Mouse (Mus musculus): Measurements from ENCODE around the gene Rnf145. TPM values are rescaled to one million over a fixed set of nuclear protein-coding genes. Genes with fewer than 3 reads are reported as not detected.
A peak's percentile ranks its signal among the peaks of the same experiment; 100 is the strongest.

Rnf145 gene
- 56.2 and 59.0 TPM in 2 replicates for polyA plus RNA-seq (2011; ENCODE audit: insufficient read depth, insufficient read length, low read depth, missing spikeins)

- Histone ChIP-seq H3K27me3 (ENCODE audit: control insufficient read depth, insufficient read depth, low read length, poor library complexity, severe bottlenecking) (no peaks in the 10 kb centered on the region), H3K4me1 (ENCODE audit: control insufficient read depth, insufficient read depth, low read length) (no peaks in the 10 kb centered on the region), H3K4me3 (ENCODE audit: low read depth, low read length) (peak within 1 kb of the TSS; percentile 80), H3K9ac (ENCODE audit: low read depth, poor library complexity, severe bottlenecking) (peak within 1 kb of the TSS; percentile 97), H3K36me3 (ENCODE audit: control insufficient read depth, insufficient read depth, low read length, poor library complexity, severe bottlenecking) (no peaks in the 10 kb centered on the region), H3K9me3 (replicated peaks; ENCODE audit: control insufficient read depth, insufficient read depth, low read length, poor library complexity, severe bottlenecking) (no peaks in the 10 kb centered on the region), H3K27ac (ENCODE audit: insufficient read depth, low read length) (peak within 1 kb of the TSS; percentile 42; the same call in 1 of the 2 replicates)
- TF ChIP-seq POLR2A (IDR thresholded peaks at IDR 0.05; ENCODE audit: insufficient read depth, low read length) (no peak), EP300 (IDR thresholded peaks at IDR 0.05; ENCODE audit: insufficient read depth, low read depth, low read length) (0 out of 2 replicates have a peak, but pooled peaks have one; percentile 17), CTCF (IDR thresholded peaks at IDR 0.05; ENCODE audit: low read depth, low read length) (no peak)
These were observed at the start of gene Rnf145 for GRCm38 (mm10) chr11:44518281-44519095. Gene Rnf145 (plus strand): TSS chr11:44518964.

GRCm38 (mm10) chr11:44469646-44470431 is 48.9 kb upstream of the Rnf145 start:
- no peaks in the 10 kb centered on the region for H3K9me3 ChIP-seq (replicated peaks; ENCODE audit: control insufficient read depth, insufficient read depth, low read length, poor library complexity, severe bottlenecking)
- H3K36me3 ChIP-seq (ENCODE audit: control insufficient read depth, insufficient read depth, low read length, poor library complexity, severe bottlenecking) = peaks cover 11% of the 10 kb centered on the region
- H3K4me3 ChIP-seq (ENCODE audit: low read depth, low read length) = peak overlapping the region; percentile 80
- H3K27me3 ChIP-seq (ENCODE audit: control insufficient read depth, insufficient read depth, low read length, poor library complexity, severe bottlenecking) = no peaks in the 10 kb centered on the region
- H3K27ac ChIP-seq (ENCODE audit: insufficient read depth, low read length) = no peak overlapping the region
- peak overlapping the region; percentile 69 for H3K9ac ChIP-seq (ENCODE audit: low read depth, poor library complexity, severe bottlenecking)
- no peak for TF ChIP-seq POLR2A (IDR thresholded peaks at IDR 0.05; ENCODE audit: insufficient read depth, low read length)
- no peak for TF ChIP-seq EP300 (IDR thresholded peaks at IDR 0.05; ENCODE audit: insufficient read depth, low read depth, low read length)
- no peak for TF ChIP-seq CTCF (IDR thresholded peaks at IDR 0.05; ENCODE audit: low read depth, low read length)
- H3K4me1 ChIP-seq (ENCODE audit: control insufficient read depth, insufficient read depth, low read length) = no peaks in the 10 kb centered on the region

GRCm38 (mm10) chr11:44470432-44471336 is 48.1 kb upstream of the Rnf145 start, which contains the start of gene Ublcp1:
Gene Ublcp1 (minus strand): TSS chr11:44470498.
- Histone ChIP-seq H3K9me3 (replicated peaks; ENCODE audit: control insufficient read depth, insufficient read depth, low read length, poor library complexity, severe bottlenecking) (no peaks in the 10 kb centered on the region), H3K27ac (ENCODE audit: insufficient read depth, low read length) (peak within 1 kb of the TSS; percentile 96), H3K9ac (ENCODE audit: low read depth, poor library complexity, severe bottlenecking) (peak within 1 kb of the TSS; percentile 69), H3K27me3 (ENCODE audit: control insufficient read depth, insufficient read depth, low read length, poor library complexity, severe bottlenecking) (no peaks in the 10 kb centered on the region), H3K4me1 (ENCODE audit: control insufficient read depth, insufficient read depth, low read length) (no peaks in the 10 kb centered on the region), H3K4me3 (ENCODE audit: low read depth, low read length) (peak within 1 kb of the TSS; percentile 80), H3K36me3 (ENCODE audit: control insufficient read depth, insufficient read depth, low read length, poor library complexity, severe bottlenecking) (peaks cover 6% of the 10 kb centered on the region)
- TF ChIP-seq CTCF (IDR thresholded peaks at IDR 0.05; ENCODE audit: low read depth, low read length) (no peak), POLR2A (IDR thresholded peaks at IDR 0.05; ENCODE audit: insufficient read depth, low read length) (peak; percentile 10)

- Histone ChIP-seq H3K4me1 (ENCODE audit: control insufficient read depth, insufficient read depth, low read length) (no peaks in the 10 kb centered on the region), H3K9ac (ENCODE audit: low read depth, poor library complexity, severe bottlenecking) (peak overlapping the region; percentile 69), H3K27me3 (ENCODE audit: control insufficient read depth, insufficient read depth, low read length, poor library complexity, severe bottlenecking) (no peaks in the 10 kb centered on the region), H3K9me3 (replicated peaks; ENCODE audit: control insufficient read depth, insufficient read depth, low read length, poor library complexity, severe bottlenecking) (no peaks in the 10 kb centered on the region), H3K4me3 (ENCODE audit: low read depth, low read length) (peak overlapping the region; percentile 80), H3K36me3 (ENCODE audit: control insufficient read depth, insufficient read depth, low read length, poor library complexity, severe bottlenecking) (no peaks in the 10 kb centered on the region; the same call in 1 of the 2 replicates), H3K27ac (ENCODE audit: insufficient read depth, low read length) (peak overlapping the region; percentile 96)
- no peak for TF ChIP-seq POLR2A (IDR thresholded peaks at IDR 0.05; ENCODE audit: insufficient read depth, low read length)
These were observed 47.3 kb upstream of the Rnf145 start for GRCm38 (mm10) chr11:44471337-44471995.

GRCm38 (mm10) chr11:44475467-44475866 is 43.3 kb upstream of the Rnf145 start:
- Histone ChIP-seq H3K27ac (ENCODE audit: insufficient read depth, low read length) (no peak overlapping the region), H3K27me3 (ENCODE audit: control insufficient read depth, insufficient read depth, low read length, poor library complexity, severe bottlenecking) (no peaks in the 10 kb centered on the region), H3K4me3 (ENCODE audit: low read depth, low read length) (no peak overlapping the region), H3K9ac (ENCODE audit: low read depth, poor library complexity, severe bottlenecking) (no peak overlapping the region), H3K36me3 (ENCODE audit: control insufficient read depth, insufficient read depth, low read length, poor library complexity, severe bottlenecking) (no peaks in the 10 kb centered on the region), H3K9me3 (replicated peaks; ENCODE audit: control insufficient read depth, insufficient read depth, low read length, poor library complexity, severe bottlenecking) (no peaks in the 10 kb centered on the region), H3K4me1 (ENCODE audit: control insufficient read depth, insufficient read depth, low read length) (no peaks in the 10 kb centered on the region)
- no peak for TF ChIP-seq POLR2A (IDR thresholded peaks at IDR 0.05; ENCODE audit: insufficient read depth, low read length)
- no peak for TF ChIP-seq CTCF (IDR thresholded peaks at IDR 0.05; ENCODE audit: low read depth, low read length)
- no peak for TF ChIP-seq EP300 (IDR thresholded peaks at IDR 0.05; ENCODE audit: insufficient read depth, low read depth, low read length)

All from ES-Bruce4 (cell line).